Mouse (Mus musculus) layer of hippocampus, adult 18-20 months (tissue): ENCODE results near the gene Prkca. TPM values are rescaled to one million over a fixed set of nuclear protein-coding genes. Genes with fewer than 3 reads are reported as not detected.
A peak's percentile ranks its signal among the peaks of the same experiment; 100 is the strongest.

Experiments
- DNase-seq, 2 experiments: peaks; one replicate each; pipeline ENCODE4 v3.0.0; 2022; ENCODE audit warnings: low spot score in 2 of 2
- total RNA-seq, 2 experiments: library from RNA; stranded (reverse); gene quantifications; 2 replicates each; pipeline ENCODE4 v1.2.3; 2021

Prkca gene
- total RNA-seq, 2 experiments from 2014 or later: 222 to 240 TPM

GRCm38 (mm10) chr11:108236754-108237428 lies 106.8 kb downstream of the Prkca start:
- DNase-seq: no peak

GRCm38 (mm10) chr11:108236195-108236594 lies 107.5 kb downstream of the Prkca start:
- DNase-seq: no peak

GRCm38 (mm10) chr11:108235081-108235703 lies 108.5 kb downstream of the Prkca start:
- DNase-seq: no peak

GRCm38 (mm10) chr11:108233015-108233414 lies 110.7 kb downstream of the Prkca start:
- DNase-seq: no peak

- no peak for DNase-seq
Observed at GRCm38 (mm10) chr11:108230101-108230500, 113.6 kb downstream of the Prkca start.

- DNase-seq: no peak
Observed at GRCm38 (mm10) chr11:108229176-108229946, 114.4 kb downstream of the Prkca start.

GRCm38 (mm10) chr11:108228497-108228896 lies 115.2 kb downstream of the Prkca start:
- DNase-seq: no peak

- no peak for DNase-seq
Observed at GRCm38 (mm10) chr11:108226248-108226647, 117.5 kb downstream of the Prkca start.

- peak in 1 of 2 experiments; percentile 58 for DNase-seq
Observed at GRCm38 (mm10) chr11:108224233-108224973, 119.3 kb downstream of the Prkca start.

GRCm38 (mm10) chr11:108223613-108224232 lies 120.0 kb downstream of the Prkca start:
- DNase-seq: no peak

- peak in 1 of 2 experiments; percentile 52 for DNase-seq
Observed at GRCm38 (mm10) chr11:108223154-108223553, 120.6 kb downstream of the Prkca start.

GRCm38 (mm10) chr11:108222616-108223015 lies 121.1 kb downstream of the Prkca start:
- no peak for DNase-seq

GRCm38 (mm10) chr11:108222026-108222425 lies 121.7 kb downstream of the Prkca start:
- no peak for DNase-seq

- DNase-seq: peak; percentile 49 to 80
Observed at GRCm38 (mm10) chr11:108221124-108221835, 122.4 kb downstream of the Prkca start.

- no peak for DNase-seq
Observed at GRCm38 (mm10) chr11:108220605-108221004, 123.1 kb downstream of the Prkca start.

GRCm38 (mm10) chr11:108217043-108217442 lies 126.7 kb downstream of the Prkca start:
- DNase-seq: no peak

GRCm38 (mm10) chr11:108216064-108216463 lies 127.7 kb downstream of the Prkca start:
- DNase-seq: no peak

GRCm38 (mm10) chr11:108215466-108215865 lies 128.3 kb downstream of the Prkca start:
- peak in 1 of 2 experiments; percentile 48 for DNase-seq

- DNase-seq: no peak
Observed at GRCm38 (mm10) chr11:108214521-108215223, 129.1 kb downstream of the Prkca start.

- no peak for DNase-seq
Observed at GRCm38 (mm10) chr11:108213783-108214182, 129.9 kb downstream of the Prkca start.
